Mouse (Mus musculus) megakaryocyte, embryonic 14.5 days (primary cell): ENCODE measurements around the gene Arid5b.

Experiments used
- FLI1 ChIP-seq: IDR thresholded peaks from 2 replicates; pipeline ENCODE4 v1.6.1; 2012; ENCODE audit warnings: low read length, inconsistent platforms, mixed read lengths
- GATA1 ChIP-seq: IDR thresholded peaks from 3 replicates; pipeline ENCODE4 v1.6.1; 2012; ENCODE audit warnings: mixed read lengths, low read length, inconsistent platforms, borderline replicate concordance

DNA sequence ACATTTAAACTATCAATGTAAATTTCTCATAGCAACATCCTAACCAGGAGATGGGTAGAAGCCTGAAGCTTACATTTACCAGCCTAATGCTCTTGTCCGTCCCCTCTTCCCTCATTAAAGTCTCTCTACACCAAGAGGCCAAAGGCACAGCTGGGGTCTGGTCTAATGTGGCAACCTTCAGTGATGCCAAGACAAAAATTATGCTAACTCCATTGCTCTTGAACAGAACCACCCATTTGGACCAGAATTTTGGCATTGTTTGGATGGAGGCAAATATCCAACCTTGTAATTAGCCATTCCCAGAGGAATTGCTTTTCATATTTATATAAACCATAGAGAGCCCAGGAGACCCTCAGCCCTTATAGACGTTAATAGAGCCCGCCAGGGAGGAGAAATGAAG, 88.7 kb downstream of the Arid5b start:
- no peak for TF ChIP-seq GATA1
- TF ChIP-seq FLI1: no peak
